Mouse (Mus musculus): ENCODE measurements around the gene Med25. TPM values are rescaled to one million over a fixed set of nuclear protein-coding genes. Genes with fewer than 3 reads are reported as not detected.

The Med25 gene
- total RNA-seq, 2 experiments from 2014 or later: 18.1 to 71.7 TPM

DNA sequence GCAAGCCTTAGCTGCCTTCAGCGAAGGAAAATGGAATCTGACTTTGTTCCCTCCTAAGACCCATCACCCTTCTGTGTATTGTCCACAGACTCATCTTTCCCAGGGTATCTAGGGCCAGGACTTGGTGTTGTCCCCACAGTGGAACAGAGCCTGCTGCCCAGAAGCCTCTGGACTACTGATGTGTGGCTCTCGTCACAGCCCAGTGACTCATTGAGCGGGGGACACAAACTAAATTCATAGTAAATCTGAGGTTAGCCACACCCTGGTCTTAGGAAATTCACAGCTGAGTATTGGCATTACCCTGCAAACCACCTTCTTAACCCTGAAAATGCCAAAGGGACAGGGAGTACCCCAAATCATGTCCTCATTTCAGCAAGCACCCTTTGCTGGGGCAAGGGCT lies 65.7 kb downstream of the Med25 start:
- ATAC-seq (replicated peaks; ENCODE audit: low FRiP score, low TSS enrichment, poor library complexity, severe bottlenecking): no peak

Other genes starting within 250 kb of the Med25 start
- not detected in 2 replicates for gene Myh14, start 221.9 kb downstream of the Med25 start, total RNA-seq (2014; fragmentation: Nextera tagmentation)
- gene Myh14, start 221.9 kb downstream of the Med25 start, total RNA-seq (2017): not detected in 2 replicates
- not detected in 2 replicates for gene Izumo2, start 184.0 kb downstream of the Med25 start, total RNA-seq (2014; fragmentation: Nextera tagmentation)
- not detected in 2 replicates for gene Izumo2, start 184.0 kb downstream of the Med25 start, total RNA-seq (2017)
- 34.2 and 43.8 TPM in 2 replicates for gene Vrk3, start 144.3 kb downstream of the Med25 start, total RNA-seq (2014; fragmentation: Nextera tagmentation)
- gene Vrk3, start 144.3 kb downstream of the Med25 start, total RNA-seq (2017): 51.5 and 81.2 TPM in 2 replicates
- gene Zfp473, start 141.7 kb downstream of the Med25 start, total RNA-seq (2014; fragmentation: Nextera tagmentation): 0.22 and 2.0 TPM in 2 replicates
- 6.5 TPM in 1 of 2 replicates, not detected in the other for gene Zfp473, start 141.7 kb downstream of the Med25 start, total RNA-seq (2017)
- gene Nup62, start 76.6 kb downstream of the Med25 start, total RNA-seq (2014; fragmentation: Nextera tagmentation): 103 and 109 TPM in 2 replicates
- gene Nup62, start 76.6 kb downstream of the Med25 start, total RNA-seq (2017): 167 and 183 TPM in 2 replicates
- gene Il4i1, start 76.3 kb downstream of the Med25 start, total RNA-seq (2014; fragmentation: Nextera tagmentation): 2.5 and 6.5 TPM in 2 replicates
- 0.76 and 1.7 TPM in 2 replicates for gene Il4i1, start 76.3 kb downstream of the Med25 start, total RNA-seq (2017)
- 3.5 and 6.8 TPM in 2 replicates for gene Atf5, start 76.1 kb downstream of the Med25 start, total RNA-seq (2014; fragmentation: Nextera tagmentation)
- 1.3 and 2.8 TPM in 2 replicates for gene Atf5, start 76.1 kb downstream of the Med25 start, total RNA-seq (2017)
- 21.1 and 23.7 TPM in 2 replicates for gene Akt1s1, start 43.7 kb downstream of the Med25 start, total RNA-seq (2014; fragmentation: Nextera tagmentation)
- 19.2 and 24.5 TPM in 2 replicates for gene Akt1s1, start 43.7 kb downstream of the Med25 start, total RNA-seq (2017)
- gene Tbc1d17, start 43.6 kb downstream of the Med25 start, total RNA-seq (2014; fragmentation: Nextera tagmentation): 26.7 and 61.9 TPM in 2 replicates
- 13.7 and 49.6 TPM in 2 replicates for gene Tbc1d17, start 43.6 kb downstream of the Med25 start, total RNA-seq (2017)
- gene Pnkp, start 35.6 kb downstream of the Med25 start, total RNA-seq (2014; fragmentation: Nextera tagmentation): 25.2 and 58.9 TPM in 2 replicates
- 18.4 and 30.5 TPM in 2 replicates for gene Pnkp, start 35.6 kb downstream of the Med25 start, total RNA-seq (2017)
- 79.6 and 88.8 TPM in 2 replicates for gene Ptov1, start 22.9 kb downstream of the Med25 start, total RNA-seq (2014; fragmentation: Nextera tagmentation)
- 19.6 and 40.9 TPM in 2 replicates for gene Ptov1, start 22.9 kb downstream of the Med25 start, total RNA-seq (2017)
- gene Fuz, start 3.4 kb upstream of the Med25 start, total RNA-seq (2014; fragmentation: Nextera tagmentation): 12.0 and 19.8 TPM in 2 replicates
- gene Fuz, start 3.4 kb upstream of the Med25 start, total RNA-seq (2017): 14.2 and 18.3 TPM in 2 replicates
- 95.3 and 104 TPM in 2 replicates for gene Ap2a1, start 36.8 kb upstream of the Med25 start, total RNA-seq (2014; fragmentation: Nextera tagmentation)
- 23.8 and 37.1 TPM in 2 replicates for gene Ap2a1, start 36.8 kb upstream of the Med25 start, total RNA-seq (2017)
- not detected in 2 replicates for gene Tsks, start 50.5 kb upstream of the Med25 start, total RNA-seq (2014; fragmentation: Nextera tagmentation)
- gene Tsks, start 50.5 kb upstream of the Med25 start, total RNA-seq (2017): not detected in 2 replicates
- gene Cpt1c, start 82.1 kb upstream of the Med25 start, total RNA-seq (2014; fragmentation: Nextera tagmentation): 4.1 and 11.5 TPM in 2 replicates
- 0.91 and 1.3 TPM in 2 replicates for gene Cpt1c, start 82.1 kb upstream of the Med25 start, total RNA-seq (2017)
- gene Prmt1, start 93.9 kb upstream of the Med25 start, total RNA-seq (2014; fragmentation: Nextera tagmentation): 160 and 230 TPM in 2 replicates
- 132 and 171 TPM in 2 replicates for gene Prmt1, start 93.9 kb upstream of the Med25 start, total RNA-seq (2017)
- gene Irf3, start 104.9 kb upstream of the Med25 start, total RNA-seq (2014; fragmentation: Nextera tagmentation): 80.4 and 150 TPM in 2 replicates
- gene Irf3, start 104.9 kb upstream of the Med25 start, total RNA-seq (2017): 84.3 and 104 TPM in 2 replicates
- gene Bcl2l12, start 106.0 kb upstream of the Med25 start, total RNA-seq (2014; fragmentation: Nextera tagmentation): 37.2 and 42.7 TPM in 2 replicates
- gene Bcl2l12, start 106.0 kb upstream of the Med25 start, total RNA-seq (2017): 15.5 and 25.6 TPM in 2 replicates
- gene Scaf1, start 123.7 kb upstream of the Med25 start, total RNA-seq (2014; fragmentation: Nextera tagmentation): 33.0 and 46.3 TPM in 2 replicates
- gene Scaf1, start 123.7 kb upstream of the Med25 start, total RNA-seq (2017): 7.2 and 10.2 TPM in 2 replicates
- 1.4 and 1.7 TPM in 2 replicates for gene Rras, start 125.2 kb upstream of the Med25 start, total RNA-seq (2014; fragmentation: Nextera tagmentation)
- 1.3 and 1.6 TPM in 2 replicates for gene Rras, start 125.2 kb upstream of the Med25 start, total RNA-seq (2017)
- 26.6 and 28.7 TPM in 2 replicates for gene Prr12, start 160.2 kb upstream of the Med25 start, total RNA-seq (2014; fragmentation: Nextera tagmentation)
- 1.9 and 2.1 TPM in 2 replicates for gene Prr12, start 160.2 kb upstream of the Med25 start, total RNA-seq (2017)
- gene Nosip, start 169.7 kb upstream of the Med25 start, total RNA-seq (2014; fragmentation: Nextera tagmentation): 27.8 and 55.1 TPM in 2 replicates
- gene Nosip, start 169.7 kb upstream of the Med25 start, total RNA-seq (2017): 40.9 and 48.3 TPM in 2 replicates
- 4.3 and 4.7 TPM in 2 replicates for gene Prrg2, start 170.0 kb upstream of the Med25 start, total RNA-seq (2014; fragmentation: Nextera tagmentation)
- gene Prrg2, start 170.0 kb upstream of the Med25 start, total RNA-seq (2017): 3.5 and 6.2 TPM in 2 replicates
- gene Rcn3, start 199.5 kb upstream of the Med25 start, total RNA-seq (2014; fragmentation: Nextera tagmentation): 7.6 and 15.6 TPM in 2 replicates
- gene Rcn3, start 199.5 kb upstream of the Med25 start, total RNA-seq (2017): 16.7 and 23.0 TPM in 2 replicates
- gene Fcgrt, start 211.1 kb upstream of the Med25 start, total RNA-seq (2014; fragmentation: Nextera tagmentation): 0.82 TPM in 1 of 2 replicates, not detected in the other
- 1.1 and 1.8 TPM in 2 replicates for gene Fcgrt, start 211.1 kb upstream of the Med25 start, total RNA-seq (2017)
- 3,773 and 4,118 TPM in 2 replicates for gene Rps11, start 231.7 kb upstream of the Med25 start, total RNA-seq (2014; fragmentation: Nextera tagmentation)
- gene Rps11, start 231.7 kb upstream of the Med25 start, total RNA-seq (2017): 1,409 and 1,705 TPM in 2 replicates
- 4,705 and 4,844 TPM in 2 replicates for gene Rpl13a, start 236.0 kb upstream of the Med25 start, total RNA-seq (2014; fragmentation: Nextera tagmentation)
- 4,178 and 4,889 TPM in 2 replicates for gene Rpl13a, start 236.0 kb upstream of the Med25 start, total RNA-seq (2017)
- not detected in 2 replicates for gene Gm45713, start 243.5 kb upstream of the Med25 start, total RNA-seq (2014; fragmentation: Nextera tagmentation)
- gene Gm45713, start 243.5 kb upstream of the Med25 start, total RNA-seq (2017): 0.61 TPM in 1 of 2 replicates, not detected in the other
- 35.8 and 48.2 TPM in 2 replicates for gene Flt3l, start 243.7 kb upstream of the Med25 start, total RNA-seq (2014; fragmentation: Nextera tagmentation)
- 8.5 and 23.5 TPM in 2 replicates for gene Flt3l, start 243.7 kb upstream of the Med25 start, total RNA-seq (2017)

Measured in megakaryocyte-erythroid progenitor cell, adult 5-6 weeks (primary cell).